Mouse (Mus musculus) heart, embryonic 12.5 days (tissue): ENCODE results near the gene Esrrg. TPM values are rescaled to one million over a fixed set of nuclear protein-coding genes. Genes with fewer than 3 reads are reported as not detected.

ENCODE experiments used
- ATAC-seq: fragments of 200-750 bp; cut with Nextera tagmentation; 2 replicates; pipeline ENCODE4 v1.8.0; 2017; ENCODE audit warnings: moderate TSS enrichment, moderate library complexity; ENCODE audit not compliant: insufficient number of reproducible peaks, low FRiP score
- H3K27ac ChIP-seq: fragments of 300-500 bp; sonication (generic); 2 replicates; pipeline ENCODE4 v1.5.1; 2016; ENCODE audit warnings: mild to moderate bottlenecking, moderate library complexity; ENCODE audit not compliant: poor library complexity, severe bottlenecking
- H3K27me3 ChIP-seq: fragments of 300-500 bp; sonication (generic); replicated peaks from 2 replicates; pipeline ENCODE4 v1.6.1; 2016; ENCODE audit warnings: mild to moderate bottlenecking, moderate library complexity
- H3K36me3 ChIP-seq: fragments of 300-500 bp; sonication (generic); 2 replicates; pipeline ENCODE4 v1.6.1; 2016; ENCODE audit warnings: mild to moderate bottlenecking, moderate library complexity
- H3K4me1 ChIP-seq: fragments of 300-500 bp; sonication (generic); replicated peaks from 2 replicates; pipeline ENCODE4 v1.6.1; 2016; ENCODE audit warnings: mild to moderate bottlenecking
- H3K4me2 ChIP-seq: fragments of 300-500 bp; sonication (generic); 2 replicates; pipeline ENCODE4 v1.6.1; 2016; ENCODE audit warnings: mild to moderate bottlenecking, moderate library complexity
- H3K4me3 ChIP-seq: fragments of 300-500 bp; sonication (generic); 2 replicates; pipeline ENCODE4 v1.5.1; 2016; ENCODE audit warnings: mild to moderate bottlenecking
- H3K9ac ChIP-seq: fragments of 300-500 bp; sonication (generic); 2 replicates; pipeline ENCODE4 v1.6.1; 2016; ENCODE audit warnings: mild to moderate bottlenecking, moderate library complexity
- H3K9me3 ChIP-seq: fragments of 300-500 bp; sonication (generic); replicated peaks from 2 replicates; pipeline ENCODE4 v1.6.1; 2016; ENCODE audit warnings: mild to moderate bottlenecking, moderate library complexity
- WGBS: fragments of 180-500 bp; shearing (Covaris S2); methylation state at CpG from one replicate; pipeline ENCODE4 v1.1.7; 2016; 5-methylcytosine and 5-hydroxymethylcytosine counted together
- polyA plus RNA-seq: library from polyadenylated mRNA; unstranded; fragments of >200 nt; fragmentation: Nextera tagmentation; extraction: Ambion mirVana; gene quantifications from 2 replicates; pipeline ENCODE4 v1.2.1, GENCODE M21; 2016

The Esrrg gene
- polyA plus RNA-seq, 1 experiment from 2014 or later: 33.3 TPM

GRCm38 (mm10) chr1:188080261-188080875, 471.8 kb downstream of the Esrrg start:
- Histone ChIP-seq H3K4me2 (no peak overlapping the region), H3K27me3 (no peaks in the 10 kb centered on the region), H3K9me3 (no peaks in the 10 kb centered on the region), H3K36me3 (peaks cover 4% of the 10 kb centered on the region; the same call in 1 of the 2 replicates), H3K27ac (peak overlapping the region; percentile 31; the same call in 1 of the 2 replicates), H3K9ac (no peak overlapping the region), H3K4me3 (no peak overlapping the region), H3K4me1 (peaks cover 39% of the 10 kb centered on the region)
- WGBS: 36% methylated on average over 12 of the region's 12 CpGs
- peak; percentile 73; the same call in 1 of the 2 replicates for ATAC-seq

GRCm38 (mm10) chr1:188082665-188083640, 474.4 kb downstream of the Esrrg start:
- H3K4me1 ChIP-seq: peaks cover 42% of the 10 kb centered on the region
- no peak overlapping the region for H3K9ac ChIP-seq
- WGBS: 78% methylated on average over 18 of the region's 18 CpGs
- H3K4me3 ChIP-seq: no peak overlapping the region
- no peaks in the 10 kb centered on the region for H3K27me3 ChIP-seq
- no peak overlapping the region for H3K4me2 ChIP-seq
- no peaks in the 10 kb centered on the region for H3K36me3 ChIP-seq
- H3K27ac ChIP-seq: no peak overlapping the region
- no peaks in the 10 kb centered on the region for H3K9me3 ChIP-seq
- ATAC-seq: no peak

GRCm38 (mm10) chr1:188085116-188085879, 476.7 kb downstream of the Esrrg start:
- WGBS: 57% methylated on average over 13 of the region's 13 CpGs
- H3K9ac ChIP-seq: no peak overlapping the region
- H3K4me3 ChIP-seq: no peak overlapping the region
- H3K27ac ChIP-seq: no peak overlapping the region
- no peaks in the 10 kb centered on the region for H3K9me3 ChIP-seq
- H3K4me2 ChIP-seq: no peak overlapping the region
- no peaks in the 10 kb centered on the region for H3K27me3 ChIP-seq
- H3K36me3 ChIP-seq: no peaks in the 10 kb centered on the region
- peaks cover 26% of the 10 kb centered on the region for H3K4me1 ChIP-seq
- no peak for ATAC-seq

- no peak for ATAC-seq
- H3K36me3 ChIP-seq: 0 out of 2 replicates have a peak, but pooled peaks cover 4% of the 10 kb centered on the region
- no peaks in the 10 kb centered on the region for H3K27me3 ChIP-seq
- H3K4me2 ChIP-seq: no peak overlapping the region
- H3K9ac ChIP-seq: no peak overlapping the region
- no peak overlapping the region for H3K4me3 ChIP-seq
- no peaks in the 10 kb centered on the region for H3K9me3 ChIP-seq
- peak overlapping the region; percentile 33; the same call in 1 of the 2 replicates for H3K27ac ChIP-seq
- peaks cover 12% of the 10 kb centered on the region for H3K4me1 ChIP-seq
- 36% methylated on average over 3 of the region's 3 CpGs for WGBS
Measured at GRCm38 (mm10) chr1:188093724-188094123, 485.1 kb downstream of the Esrrg start.

GRCm38 (mm10) chr1:188101832-188102231, 493.2 kb downstream of the Esrrg start:
- 22% methylated on average over 7 of the region's 7 CpGs for WGBS
- peak overlapping the region; percentile 89 for H3K27ac ChIP-seq
- H3K4me3 ChIP-seq: no peak overlapping the region
- no peak overlapping the region for H3K9ac ChIP-seq
- ATAC-seq: no peak
- peaks cover 55% of the 10 kb centered on the region for H3K4me1 ChIP-seq
- H3K27me3 ChIP-seq: no peaks in the 10 kb centered on the region
- H3K9me3 ChIP-seq: no peaks in the 10 kb centered on the region
- H3K4me2 ChIP-seq: no peak overlapping the region
- no peaks in the 10 kb centered on the region for H3K36me3 ChIP-seq

GRCm38 (mm10) chr1:188103179-188103578, 494.6 kb downstream of the Esrrg start:
- H3K9me3 ChIP-seq: no peaks in the 10 kb centered on the region
- no peak overlapping the region for H3K9ac ChIP-seq
- no peak overlapping the region for H3K4me3 ChIP-seq
- peak overlapping the region; percentile 48 for H3K27ac ChIP-seq
- no peaks in the 10 kb centered on the region for H3K27me3 ChIP-seq
- no peaks in the 10 kb centered on the region for H3K36me3 ChIP-seq
- ATAC-seq: peak; percentile 55; the same call in 1 of the 2 replicates
- H3K4me2 ChIP-seq: no peak overlapping the region
- WGBS: 17% methylated on average over 3 of the region's 3 CpGs
- peaks cover 68% of the 10 kb centered on the region for H3K4me1 ChIP-seq

GRCm38 (mm10) chr1:188105516-188105915, 496.9 kb downstream of the Esrrg start:
- Histone ChIP-seq H3K9me3 (no peaks in the 10 kb centered on the region), H3K4me2 (no peak overlapping the region), H3K9ac (no peak overlapping the region), H3K27ac (no peak overlapping the region), H3K4me3 (no peak overlapping the region), H3K27me3 (no peaks in the 10 kb centered on the region), H3K36me3 (no peaks in the 10 kb centered on the region), H3K4me1 (peaks cover 63% of the 10 kb centered on the region)
- WGBS: 67% methylated on average over 4 of the region's 4 CpGs
- ATAC-seq: no peak

- no peaks in the 10 kb centered on the region for H3K36me3 ChIP-seq
- H3K4me3 ChIP-seq: no peak overlapping the region
- no peaks in the 10 kb centered on the region for H3K9me3 ChIP-seq
- H3K4me1 ChIP-seq: peaks cover 62% of the 10 kb centered on the region
- no peaks in the 10 kb centered on the region for H3K27me3 ChIP-seq
- H3K27ac ChIP-seq: peak overlapping the region; percentile 70
- WGBS: 7% methylated on average over 6 of the region's 6 CpGs
- ATAC-seq: peak; percentile 33; the same call in 1 of the 2 replicates
- no peak overlapping the region for H3K9ac ChIP-seq
- H3K4me2 ChIP-seq: no peak overlapping the region
Measured at GRCm38 (mm10) chr1:188107946-188108345, 499.4 kb downstream of the Esrrg start.

GRCm38 (mm10) chr1:188111552-188111951, 503.0 kb downstream of the Esrrg start:
- WGBS: 39% methylated on average over 3 of the region's 3 CpGs
- Histone ChIP-seq H3K4me3 (no peak overlapping the region), H3K9ac (0 out of 2 replicates have a peak overlapping the region, but pooled peaks have one; percentile 30), H3K9me3 (no peaks in the 10 kb centered on the region), H3K4me2 (peak overlapping the region; percentile 5; the same call in 1 of the 2 replicates), H3K4me1 (peaks cover 36% of the 10 kb centered on the region), H3K27me3 (no peaks in the 10 kb centered on the region), H3K27ac (peak overlapping the region; percentile 43; the same call in 1 of the 2 replicates), H3K36me3 (no peaks in the 10 kb centered on the region)
- no peak for ATAC-seq

- Histone ChIP-seq H3K4me2 (no peak overlapping the region), H3K4me1 (peaks cover 31% of the 10 kb centered on the region), H3K4me3 (no peak overlapping the region), H3K36me3 (no peaks in the 10 kb centered on the region), H3K9me3 (no peaks in the 10 kb centered on the region), H3K27ac (no peak overlapping the region), H3K27me3 (no peaks in the 10 kb centered on the region), H3K9ac (no peak overlapping the region)
- WGBS: 68% methylated on average over 3 of the region's 3 CpGs
- ATAC-seq: no peak
Measured at GRCm38 (mm10) chr1:188113240-188113639, 504.6 kb downstream of the Esrrg start.
